Mouse (Mus musculus) urinary bladder, postnatal 10 days (tissue): ENCODE measurements around the gene Hist1h2bq.
"Not testable (repeated sequence)": the region's sequence is repeated elsewhere in the genome, so short reads cannot be mapped to it uniquely, and the experiment has no call there.

Experiments used
- DNase-seq: peaks from one replicate; pipeline ENCODE4 v3.0.0; 2022; ENCODE audit warnings: low spot score

The Hist1h2bq gene

DNA sequence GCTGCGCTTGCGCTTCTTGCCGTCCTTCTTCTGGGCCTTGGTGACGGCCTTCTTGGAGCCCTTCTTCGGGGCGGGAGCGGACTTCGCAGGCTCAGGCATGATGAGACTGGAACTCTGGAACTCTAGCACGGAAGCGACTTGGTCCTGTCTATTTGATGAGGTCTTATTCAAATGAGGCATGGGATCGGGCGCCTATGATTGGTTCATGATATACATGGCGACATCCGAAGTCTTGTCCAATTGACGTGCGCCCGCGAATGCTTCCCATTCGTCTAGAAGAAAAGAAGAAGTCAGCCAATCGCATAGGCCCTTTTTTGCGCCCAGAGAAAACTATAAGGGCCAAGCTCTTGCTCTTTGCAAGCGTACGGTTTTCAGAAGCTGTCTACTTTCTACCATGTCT, at the start of gene Hist1h2bq, which contains the start of gene Hist1h2ao:
Gene Hist1h2bq (minus strand): TSS at position 125 of the 400 bp plus-strand sequence.
Gene Hist1h2ao (plus strand): TSS at position 393 of the 400 bp plus-strand sequence.
- not testable (repeated sequence) for DNase-seq

- DNase-seq, result no peak
Measured at GRCm38 (mm10) chr13:21855698-21856162, 45.7 kb upstream of the Hist1h2bq start.

GRCm38 (mm10) chr13:21855146-21855545, 45.1 kb upstream of the Hist1h2bq start:
- DNase-seq, result no peak

GRCm38 (mm10) chr13:21852215-21852945, 42.4 kb upstream of the Hist1h2bq start:
- DNase-seq, result no peak

DNA sequence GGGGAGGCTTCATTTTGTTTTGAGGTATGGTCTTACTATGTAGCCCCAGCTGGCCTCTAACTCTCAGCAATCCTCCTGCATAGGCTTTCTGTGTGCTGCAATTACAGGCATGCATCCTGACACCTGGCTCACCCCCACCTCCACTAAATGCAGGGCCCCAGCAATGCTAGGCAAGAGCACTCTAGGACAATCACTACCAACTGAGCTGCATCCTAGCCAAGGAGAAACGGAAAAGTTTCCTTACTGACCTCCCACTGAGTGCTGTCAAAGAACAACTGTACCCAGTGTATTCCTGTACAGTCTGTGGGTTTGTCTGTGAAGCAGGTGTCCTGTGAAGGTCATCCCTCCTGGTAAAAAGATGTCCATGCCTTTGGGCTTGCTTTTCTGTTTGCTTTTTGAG, 40.7 kb upstream of the Hist1h2bq start:
- not testable (repeated sequence) for DNase-seq

- no peak for DNase-seq
Measured at GRCm38 (mm10) chr13:21847883-21848282, 37.9 kb upstream of the Hist1h2bq start.

GRCm38 (mm10) chr13:21846356-21846755, 36.4 kb upstream of the Hist1h2bq start:
- DNase-seq, result not testable (repeated sequence)

- DNase-seq, result not testable (repeated sequence)
Measured at GRCm38 (mm10) chr13:21840508-21840907, 30.5 kb upstream of the Hist1h2bq start.

- not testable (repeated sequence) for DNase-seq
Measured at GRCm38 (mm10) chr13:21833461-21833860, 23.5 kb upstream of the Hist1h2bq start, which contains the start of the genes Hist1h2ap and Hist1h2br. Gene Hist1h2ap, minus strand, starts transcription at chr13:21833507. Gene Hist1h2br, plus strand, starts transcription at chr13:21833743.

DNA sequence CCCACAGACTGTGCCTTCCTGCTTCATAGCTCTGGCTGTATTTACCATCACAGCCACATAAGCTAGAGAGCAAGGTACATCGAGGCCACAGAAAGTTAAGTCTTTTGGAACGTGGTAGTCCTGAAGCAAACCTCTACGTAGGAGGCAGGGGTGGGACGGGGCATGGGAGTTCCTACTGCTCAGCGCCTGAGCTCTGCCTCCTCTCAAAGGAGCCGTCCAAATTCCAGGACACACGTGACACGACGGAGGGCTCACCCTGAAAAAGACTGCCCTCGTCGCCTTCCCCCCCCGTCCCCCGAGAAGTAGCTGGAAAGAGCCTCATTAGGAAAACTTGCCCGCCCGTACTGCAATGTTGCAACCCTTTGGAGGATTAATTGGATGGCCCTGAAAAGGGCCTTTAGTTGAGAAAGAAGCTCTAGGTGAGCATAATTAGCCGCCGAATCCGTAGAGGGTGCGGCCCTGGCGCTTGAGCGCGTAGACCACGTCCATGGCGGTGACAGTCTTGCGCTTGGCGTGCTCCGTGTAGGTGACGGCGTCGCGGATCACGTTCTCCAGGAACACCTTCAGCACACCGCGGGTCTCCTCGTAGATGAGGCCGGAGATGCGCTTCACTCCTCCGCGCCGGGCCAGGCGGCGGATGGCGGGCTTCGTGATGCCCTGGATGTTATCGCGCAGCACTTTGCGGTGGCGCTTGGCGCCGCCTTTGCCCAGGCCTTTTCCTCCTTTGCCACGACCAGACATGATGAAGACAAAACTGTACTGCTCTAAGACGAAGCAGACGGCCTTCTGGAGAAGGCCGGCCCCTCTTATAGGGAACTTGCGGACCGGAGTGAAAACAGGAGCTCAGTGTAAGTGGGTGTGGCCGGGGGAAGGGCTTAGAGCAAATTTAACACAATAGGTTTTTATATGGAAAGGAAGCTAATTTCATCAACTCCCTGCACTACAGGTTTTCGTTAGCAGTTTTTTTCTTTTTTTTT, 21.7 kb upstream of the Hist1h2bq start, which contains the start of gene Hist1h4n:
Gene Hist1h4n (minus strand): TSS at position 779 of the 977 bp plus-strand sequence.
- DNase-seq, result not testable (repeated sequence)

GRCm38 (mm10) chr13:21830344-21830743, 20.3 kb upstream of the Hist1h2bq start:
- no peak for DNase-seq

DNA sequence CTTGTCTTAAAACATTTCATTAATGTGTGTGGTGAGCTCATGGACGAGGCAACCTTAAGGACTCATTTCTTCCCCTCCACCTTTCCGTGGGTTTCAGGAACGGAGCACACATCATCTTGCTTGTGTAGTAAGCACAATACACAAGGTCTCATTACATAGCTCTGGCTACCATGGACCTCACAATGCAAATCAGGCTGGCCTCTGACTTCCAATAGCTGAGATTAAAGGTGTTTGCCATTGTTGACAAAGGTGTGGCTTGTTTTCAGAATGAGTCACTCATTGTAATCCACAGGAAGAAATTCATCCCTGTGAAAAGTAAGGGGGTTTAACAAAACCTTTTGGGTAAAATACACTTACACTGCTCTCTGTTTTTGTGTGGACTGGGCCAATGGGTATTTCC, 18.5 kb upstream of the Hist1h2bq start:
- no peak for DNase-seq

DNA sequence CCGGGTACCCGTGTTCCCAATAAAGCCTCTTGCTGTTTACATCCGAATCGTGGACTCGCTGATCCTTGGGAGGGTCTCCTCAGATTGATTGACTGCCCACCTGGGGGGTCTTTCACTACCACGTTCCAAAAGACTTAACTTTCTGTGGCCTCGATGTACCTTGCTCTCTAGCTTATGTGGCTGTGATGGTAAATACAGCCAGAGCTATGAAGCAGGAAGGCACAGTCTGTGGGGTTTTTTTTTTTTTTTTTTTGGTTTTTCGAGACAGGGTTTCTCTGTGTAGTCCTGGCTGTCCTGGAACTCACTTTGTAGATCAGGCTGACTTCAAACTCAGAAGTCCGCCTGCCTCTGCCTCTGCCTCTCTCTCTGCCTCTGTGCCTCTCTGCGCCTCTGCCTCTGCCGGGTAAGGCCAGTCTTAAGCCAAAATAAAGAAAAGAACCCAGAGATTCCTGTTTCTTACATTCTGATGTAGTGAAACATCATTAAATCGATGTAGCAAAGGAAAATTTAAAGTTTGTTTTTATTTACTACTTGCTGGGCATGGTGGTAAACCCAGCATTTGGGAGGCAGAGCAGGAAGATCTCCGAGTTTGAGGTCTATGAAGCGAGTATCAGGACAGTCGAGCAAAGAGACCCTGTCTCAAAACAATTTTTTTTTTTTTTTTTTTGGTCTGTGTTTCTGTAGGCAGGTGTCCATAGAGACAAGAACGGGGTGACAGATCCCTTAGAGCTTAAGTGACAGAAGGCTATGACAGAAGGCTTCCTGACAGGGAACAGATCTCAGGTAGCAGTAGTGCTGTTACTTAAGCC, 10.3 kb upstream of the Hist1h2bq start:
- not testable (repeated sequence) for DNase-seq

DNA sequence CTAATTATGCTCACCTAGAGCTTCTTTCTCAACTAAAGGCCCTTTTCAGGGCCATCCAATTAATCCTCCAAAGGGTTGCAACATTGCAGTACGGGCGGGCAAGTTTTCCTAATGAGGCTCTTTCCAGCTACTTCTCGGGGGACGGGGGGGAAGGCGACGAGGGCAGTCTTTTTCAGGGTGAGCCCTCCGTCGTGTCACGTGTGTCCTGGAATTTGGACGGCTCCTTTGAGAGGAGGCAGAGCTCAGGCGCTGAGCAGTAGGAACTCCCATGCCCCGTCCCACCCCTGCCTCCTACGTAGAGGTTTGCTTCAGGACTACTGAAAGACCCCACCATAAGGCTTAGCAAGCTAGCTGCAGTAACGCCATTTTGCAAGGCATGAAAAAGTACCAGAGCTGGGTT, 2.1 kb upstream of the Hist1h2bq start:
- not testable (repeated sequence) for DNase-seq

DNA sequence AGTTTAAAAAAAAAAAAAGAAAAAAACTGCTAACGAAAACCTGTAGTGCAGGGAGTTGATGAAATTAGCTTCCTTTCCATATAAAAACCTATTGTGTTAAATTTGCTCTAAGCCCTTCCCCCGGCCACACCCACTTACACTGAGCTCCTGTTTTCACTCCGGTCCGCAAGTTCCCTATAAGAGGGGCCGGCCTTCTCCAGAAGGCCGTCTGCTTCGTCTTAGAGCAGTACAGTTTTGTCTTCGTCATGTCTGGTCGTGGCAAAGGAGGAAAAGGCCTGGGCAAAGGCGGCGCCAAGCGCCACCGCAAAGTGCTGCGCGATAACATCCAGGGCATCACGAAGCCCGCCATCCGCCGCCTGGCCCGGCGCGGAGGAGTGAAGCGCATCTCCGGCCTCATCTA, 1.5 kb upstream of the Hist1h2bq start, which contains the start of gene Hist1h4m:
Gene Hist1h4m (plus strand): TSS at position 208 of the 400 bp plus-strand sequence.
- not testable (repeated sequence) for DNase-seq

GRCm38 (mm10) chr13:21811074-21811473, 1.1 kb upstream of the Hist1h2bq start:
- not testable (repeated sequence) for DNase-seq

GRCm38 (mm10) chr13:21803058-21803457, 6.9 kb downstream of the Hist1h2bq start:
- DNase-seq, result not testable (repeated sequence)

DNA sequence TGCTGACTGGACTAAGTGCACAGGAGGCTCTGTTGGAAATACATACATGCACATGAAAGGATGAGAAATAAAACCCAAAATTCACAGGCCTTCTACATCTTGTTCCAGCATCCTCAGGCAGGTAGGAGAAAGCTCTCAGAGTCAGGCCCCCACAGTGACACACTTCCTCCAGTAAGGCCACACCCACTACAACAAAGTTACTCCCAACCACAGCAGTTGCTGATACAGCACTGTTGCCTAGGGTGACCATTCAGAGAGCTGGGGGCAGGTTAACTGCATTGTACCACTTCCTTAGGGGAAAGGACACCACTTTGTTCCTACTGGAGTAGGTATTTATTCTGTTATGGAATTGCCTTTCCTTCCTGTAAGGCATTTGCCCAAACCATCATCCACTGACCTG, 12.8 kb downstream of the Hist1h2bq start:
- not testable (repeated sequence) for DNase-seq

DNA sequence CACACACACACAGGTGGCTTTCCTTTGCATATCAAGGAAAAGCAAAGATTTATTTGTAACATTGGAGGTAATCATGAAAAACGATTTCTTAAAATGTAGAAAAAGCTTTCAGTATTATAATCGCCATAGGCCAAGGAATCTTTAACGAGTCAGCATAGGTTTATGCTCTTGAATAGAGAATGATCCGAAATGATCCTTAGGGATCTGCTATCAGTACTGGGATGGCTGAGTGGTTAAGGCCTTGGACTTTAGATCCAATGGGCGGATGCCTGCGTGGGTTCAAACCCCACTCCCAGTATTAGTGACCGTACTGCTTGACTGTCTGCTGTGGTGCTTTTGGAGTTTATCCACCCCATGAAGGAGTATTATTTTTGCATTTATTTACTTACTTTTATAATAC, 14.4 kb downstream of the Hist1h2bq start:
- no peak for DNase-seq

- no peak for DNase-seq
Measured at GRCm38 (mm10) chr13:21790601-21791283, 19.3 kb downstream of the Hist1h2bq start.

GRCm38 (mm10) chr13:21789925-21790324, 20.1 kb downstream of the Hist1h2bq start:
- no peak for DNase-seq
